Mouse (Mus musculus) ES-CJ7 (cell line): ENCODE data around the gene Olfr605.
A peak's percentile ranks its signal among the peaks of the same experiment; 100 is the strongest.
"Not testable (repeated sequence)": the region's sequence is repeated elsewhere in the genome, so short reads cannot be mapped to it uniquely, and the experiment has no call there.

Experiments
- DNase-seq: peaks from one replicate; pipeline ENCODE4 v3.0.0; 2011; ENCODE audit warnings: low read depth, low spot score

Gene Olfr605

DNA sequence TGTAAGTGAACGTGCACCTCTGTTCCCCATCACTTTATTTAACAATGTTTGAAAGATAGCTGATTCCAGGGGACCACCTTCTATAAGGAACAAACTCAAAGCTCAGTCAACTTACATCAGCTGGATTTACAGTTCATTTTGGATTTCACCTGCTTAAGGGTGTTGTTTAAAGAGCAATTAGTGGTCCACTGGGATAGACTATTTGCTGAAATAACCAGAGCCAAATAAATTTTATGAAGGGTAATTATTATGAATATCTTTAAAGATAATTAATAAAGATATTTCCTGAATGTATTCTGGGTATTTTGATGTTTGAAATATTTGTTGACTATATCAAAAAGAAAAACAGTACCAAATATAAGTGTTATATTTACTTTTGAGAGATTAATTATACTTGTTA is at the start of gene Olfr605:
Olfr605 (minus strand) TSS at position 101 of the 400 bp plus-strand sequence.
- no peak for DNase-seq

DNA sequence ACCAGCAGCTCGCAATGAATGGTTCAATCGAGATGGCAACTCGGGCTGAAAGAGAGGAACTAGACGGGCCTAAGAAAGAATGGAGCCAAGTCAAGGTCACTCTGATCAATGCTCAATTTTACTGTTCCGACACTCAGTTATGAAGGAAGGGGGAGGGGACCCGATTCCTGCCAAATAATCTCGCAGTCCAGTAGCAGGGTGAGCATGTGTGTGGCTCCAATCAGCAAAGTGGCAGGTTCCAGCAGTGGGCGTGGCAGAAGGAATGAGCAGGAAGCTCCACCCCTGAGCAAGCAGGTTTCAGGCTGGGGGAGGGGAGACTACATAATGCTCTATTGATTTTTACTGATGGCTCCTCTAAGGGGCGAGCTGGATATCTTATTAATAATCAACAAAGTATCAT is 31.9 kb upstream of the Olfr605 start:
- DNase-seq: not testable (repeated sequence)

DNA sequence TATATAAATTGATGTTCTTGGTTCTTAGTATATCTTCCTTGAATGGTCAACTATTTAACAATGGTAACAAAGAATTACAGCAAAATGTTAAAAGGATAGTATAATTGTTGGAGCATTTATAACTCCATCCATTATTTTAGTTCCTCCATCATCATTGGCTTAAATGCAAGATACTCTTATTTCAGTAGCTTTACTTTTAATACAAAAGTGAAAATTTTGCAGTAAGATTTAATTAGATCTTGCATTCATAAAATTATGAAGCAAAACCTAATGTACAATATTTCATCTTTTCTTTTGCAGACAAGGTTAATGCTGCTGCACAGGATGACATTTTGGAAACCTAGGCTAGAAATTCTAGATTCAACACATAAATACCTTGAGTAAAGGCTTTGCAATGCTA is 24.3 kb upstream of the Olfr605 start, which contains the start of gene Olfr608:
Olfr608 (plus strand) TSS at position 301 of the 400 bp plus-strand sequence.
- DNase-seq: no peak

- DNase-seq: no peak
These were observed 15.4 kb upstream of the Olfr605 start for GRCm38 (mm10) chr7:103460590-103460989.

GRCm38 (mm10) chr7:103448746-103449145 is 3.5 kb upstream of the Olfr605 start, which contains the start of gene Olfr606:
TSS of gene Olfr606 (plus strand) at chr7:103449046.
- DNase-seq: no peak

- DNase-seq: not testable (repeated sequence)
These were observed 30.5 kb downstream of the Olfr605 start, which contains the start of gene Usp17lc for GRCm38 (mm10) chr7:103414772-103415171. TSS of gene Usp17lc (plus strand) at chr7:103415072.

GRCm38 (mm10) chr7:103406521-103407055 is 38.7 kb downstream of the Olfr605 start:
- not testable (repeated sequence) for DNase-seq

GRCm38 (mm10) chr7:103398981-103399380 is 46.3 kb downstream of the Olfr605 start:
- peak; percentile 77 for DNase-seq

GRCm38 (mm10) chr7:103397758-103398157 is 47.5 kb downstream of the Olfr605 start:
- DNase-seq: peak; percentile 52
